Mouse (Mus musculus): ENCODE results near the gene Gm10271. TPM values are rescaled to one million over a fixed set of nuclear protein-coding genes. Genes with fewer than 3 reads are reported as not detected.

Gm10271 gene
- polyA plus RNA-seq, 2 experiments, result not detected

DNA sequence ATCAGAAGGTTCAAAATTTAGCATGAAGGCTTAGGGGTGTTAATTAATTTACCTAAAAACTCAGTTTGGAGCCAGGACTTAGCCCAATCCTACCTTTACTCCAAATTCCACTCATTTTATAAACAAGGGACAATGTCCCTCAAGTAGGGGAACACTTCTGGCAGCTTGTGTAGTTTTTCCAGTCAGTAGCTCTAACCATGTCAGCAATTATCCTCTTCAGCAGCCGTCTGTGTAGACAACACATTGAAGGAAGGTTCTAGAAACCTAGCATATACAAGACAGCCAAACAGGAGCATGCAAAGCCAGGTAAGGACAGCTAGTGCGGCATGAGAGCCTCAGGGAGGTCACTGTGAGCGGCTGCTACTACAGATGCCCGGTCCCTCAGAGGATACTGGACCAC is 7.8 kb downstream of the Gm10271 start:
- H3K27me3 ChIP-seq (ENCODE audit: control insufficient read depth, insufficient read depth, low read length), result no peaks in the 10 kb centered on the region
- no peak overlapping the region for H3K4me3 ChIP-seq (replicated peaks; ENCODE audit: low read length)
- ATAC-seq (ENCODE audit: low FRiP score, low read depth) (no peak), DNase-seq (ENCODE audit: low spot score) (no peak)
- H3K4me2 ChIP-seq (replicated peaks; ENCODE audit: low read depth, low read length, severe bottlenecking), result no peak overlapping the region
- 80% methylated on average over 4 of the region's 4 CpGs for WGBS
- no peaks in the 10 kb centered on the region for H3K36me3 ChIP-seq (ENCODE audit: control insufficient read depth, insufficient read depth, low read length)
- H3K9ac ChIP-seq (ENCODE audit: low read depth, low read length, severe bottlenecking), result no peak overlapping the region
- TF ChIP-seq POLR2A (IDR thresholded peaks at IDR 0.05; ENCODE audit: borderline replicate concordance, extremely low read depth, insufficient read depth, insufficient read length), result no peak
- H3K4me1 ChIP-seq (ENCODE audit: control insufficient read depth, insufficient read depth, low read length), result no peaks in the 10 kb centered on the region
- no peaks in the 10 kb centered on the region for H3K9me3 ChIP-seq (ENCODE audit: control insufficient read depth, low read length)
- H3K27ac ChIP-seq (replicated peaks; ENCODE audit: low read depth, low read length), result no peak overlapping the region

DNA sequence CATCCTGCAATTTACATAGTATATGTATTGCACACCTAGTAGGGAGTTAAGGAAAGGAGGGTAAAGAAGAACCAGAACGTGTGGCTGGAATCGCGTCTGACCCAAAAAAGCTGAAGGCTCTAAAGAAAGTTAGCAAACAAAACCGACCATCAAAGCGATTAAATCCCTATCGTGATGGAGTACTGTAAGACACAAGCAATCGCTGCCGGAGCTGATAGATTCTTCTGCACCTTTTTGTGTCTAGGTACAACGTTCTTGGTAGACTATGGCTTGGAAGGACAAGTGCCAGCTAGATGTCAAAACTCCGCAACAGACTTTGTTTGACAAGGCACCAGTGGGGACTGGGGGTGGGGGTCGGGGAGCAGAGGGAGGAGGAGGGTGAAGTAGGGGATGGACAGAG is 8.3 kb downstream of the Gm10271 start:
- no peaks in the 10 kb centered on the region for H3K27me3 ChIP-seq (ENCODE audit: control insufficient read depth, insufficient read depth, low read length)
- DNase-seq (ENCODE audit: low spot score) (no peak), ATAC-seq (ENCODE audit: low FRiP score, low read depth) (no peak)
- no peak for TF ChIP-seq POLR2A (IDR thresholded peaks at IDR 0.05; ENCODE audit: borderline replicate concordance, extremely low read depth, insufficient read depth, insufficient read length)
- H3K4me1 ChIP-seq (ENCODE audit: control insufficient read depth, insufficient read depth, low read length), result no peaks in the 10 kb centered on the region
- H3K9me3 ChIP-seq (ENCODE audit: control insufficient read depth, low read length), result no peaks in the 10 kb centered on the region
- H3K9ac ChIP-seq (ENCODE audit: low read depth, low read length, severe bottlenecking), result no peak overlapping the region
- no peaks in the 10 kb centered on the region for H3K36me3 ChIP-seq (ENCODE audit: control insufficient read depth, insufficient read depth, low read length)
- H3K4me2 ChIP-seq (replicated peaks; ENCODE audit: low read depth, low read length, severe bottlenecking), result no peak overlapping the region
- 80% methylated on average over 11 of the region's 11 CpGs for WGBS
- no peak overlapping the region for H3K27ac ChIP-seq (replicated peaks; ENCODE audit: low read depth, low read length)
- no peak overlapping the region for H3K4me3 ChIP-seq (replicated peaks; ENCODE audit: low read length)

DNA sequence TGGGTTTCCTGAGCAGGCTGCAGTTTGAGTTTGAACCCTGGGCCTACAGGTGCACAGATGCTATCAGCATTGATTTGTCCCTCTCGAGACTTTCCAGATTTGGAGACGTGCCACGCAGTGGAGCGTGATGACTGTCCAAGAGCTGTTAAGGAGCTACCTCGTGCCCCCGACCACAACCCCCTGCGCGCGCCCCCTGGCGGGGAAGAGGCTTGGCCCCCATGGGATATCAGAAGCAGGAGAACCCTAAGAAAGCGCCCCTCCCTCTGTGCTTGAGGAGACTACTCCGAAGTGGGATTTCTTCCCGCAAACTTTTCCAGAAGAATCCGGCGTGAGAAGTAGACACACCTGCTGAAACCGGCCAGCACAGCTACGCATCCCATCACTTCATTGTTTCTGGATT is 9.6 kb downstream of the Gm10271 start:
- H3K4me1 ChIP-seq (ENCODE audit: control insufficient read depth, insufficient read depth, low read length), result no peaks in the 10 kb centered on the region
- no peak for TF ChIP-seq POLR2A (IDR thresholded peaks at IDR 0.05; ENCODE audit: borderline replicate concordance, extremely low read depth, insufficient read depth, insufficient read length)
- no peak for ATAC-seq (ENCODE audit: low FRiP score, low read depth)
- H3K4me2 ChIP-seq (replicated peaks; ENCODE audit: low read depth, low read length, severe bottlenecking), result no peak overlapping the region
- no peak overlapping the region for H3K27ac ChIP-seq (replicated peaks; ENCODE audit: low read depth, low read length)
- 61% methylated on average over 17 of the region's 17 CpGs for WGBS
- H3K27me3 ChIP-seq (ENCODE audit: control insufficient read depth, insufficient read depth, low read length), result no peaks in the 10 kb centered on the region
- H3K4me3 ChIP-seq (replicated peaks; ENCODE audit: low read length), result no peak overlapping the region
- no peaks in the 10 kb centered on the region for H3K9me3 ChIP-seq (ENCODE audit: control insufficient read depth, low read length)
- no peak overlapping the region for H3K9ac ChIP-seq (ENCODE audit: low read depth, low read length, severe bottlenecking)
- no peaks in the 10 kb centered on the region for H3K36me3 ChIP-seq (ENCODE audit: control insufficient read depth, insufficient read depth, low read length)
- DNase-seq (ENCODE audit: low spot score), result no peak

DNA sequence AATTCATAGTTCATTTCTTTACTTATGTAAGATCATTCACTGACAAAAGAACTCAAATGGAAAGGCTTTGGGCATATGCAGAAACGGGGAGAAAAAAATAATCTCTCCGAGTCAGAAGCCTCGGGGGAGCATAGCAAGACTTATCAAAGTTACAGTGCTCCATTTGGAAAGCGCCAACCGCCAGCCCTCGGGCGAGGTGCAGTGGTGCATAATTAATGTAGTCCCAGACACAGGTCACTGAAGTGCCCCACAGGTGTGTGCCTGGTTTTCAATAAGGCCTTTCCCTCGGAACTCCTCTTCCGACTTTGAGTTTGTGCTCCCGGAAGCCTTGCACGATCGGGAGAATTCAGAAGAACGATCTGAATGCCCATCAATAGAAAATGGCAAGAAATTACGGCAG is 10.3 kb downstream of the Gm10271 start:
- no peak for DNase-seq (ENCODE audit: low spot score)
- no peak for ATAC-seq (ENCODE audit: low FRiP score, low read depth)
- WGBS, result 72% methylated on average over 14 of the region's 14 CpGs

DNA sequence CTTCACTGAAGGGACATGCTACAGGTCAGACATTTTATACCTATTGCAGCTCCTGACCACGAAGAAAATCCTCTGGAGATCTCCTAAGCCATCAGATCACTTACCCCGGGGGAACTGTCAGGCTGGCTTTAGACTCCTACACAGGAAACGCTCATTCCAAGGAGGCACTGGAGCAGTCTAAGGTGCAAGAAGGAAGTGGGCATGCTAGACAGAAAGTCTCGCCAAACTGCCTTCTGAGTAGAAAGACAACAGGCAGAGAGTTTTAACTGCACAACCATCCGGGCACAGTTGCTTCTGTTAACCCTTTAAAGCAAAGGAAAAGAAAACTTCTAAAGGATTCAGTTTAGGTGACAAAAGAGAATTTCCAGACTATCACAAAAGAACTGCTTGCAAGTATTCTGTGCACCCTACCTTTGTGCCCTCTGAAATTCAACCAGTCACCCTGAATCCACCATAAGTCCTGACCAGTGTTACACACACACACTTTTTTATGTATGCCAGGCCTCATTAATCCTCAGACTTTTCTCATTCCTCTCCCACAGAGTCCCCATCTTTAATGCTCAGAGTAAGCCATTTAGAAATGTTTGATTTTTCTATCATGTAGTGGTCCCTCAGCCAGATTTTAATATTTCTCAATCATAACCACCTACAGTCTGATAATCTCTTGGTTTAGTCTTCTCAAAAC is 14.4 kb downstream of the Gm10271 start:
- Histone ChIP-seq H3K4me2 (replicated peaks; ENCODE audit: low read depth, low read length, severe bottlenecking) (no peak overlapping the region), H3K9me3 (ENCODE audit: control insufficient read depth, low read length) (no peaks in the 10 kb centered on the region), H3K4me3 (replicated peaks; ENCODE audit: low read length) (no peak overlapping the region), H3K36me3 (ENCODE audit: control insufficient read depth, insufficient read depth, low read length) (no peaks in the 10 kb centered on the region), H3K9ac (ENCODE audit: low read depth, low read length, severe bottlenecking) (no peak overlapping the region), H3K4me1 (ENCODE audit: control insufficient read depth, insufficient read depth, low read length) (no peaks in the 10 kb centered on the region), H3K27me3 (ENCODE audit: control insufficient read depth, insufficient read depth, low read length) (no peaks in the 10 kb centered on the region), H3K27ac (replicated peaks; ENCODE audit: low read depth, low read length) (no peak overlapping the region)
- 34% methylated on average over 5 of the region's 5 CpGs for WGBS
- no peak for TF ChIP-seq POLR2A (IDR thresholded peaks at IDR 0.05; ENCODE audit: borderline replicate concordance, extremely low read depth, insufficient read depth, insufficient read length)
- no peak for DNase-seq (ENCODE audit: low spot score)
- ATAC-seq (ENCODE audit: low FRiP score, low read depth), result no peak

More for the DNA sequence above, 10.3 kb downstream of the Gm10271 start:
- H3K9me3 ChIP-seq (ENCODE audit: control insufficient read depth, low read length), result no peaks in the 10 kb centered on the region
- no peaks in the 10 kb centered on the region for H3K27me3 ChIP-seq (ENCODE audit: control insufficient read depth, insufficient read depth, low read length)
- H3K9ac ChIP-seq (ENCODE audit: low read depth, low read length, severe bottlenecking), result no peak overlapping the region
- H3K27ac ChIP-seq (replicated peaks; ENCODE audit: low read depth, low read length), result no peak overlapping the region
- no peak for TF ChIP-seq POLR2A (IDR thresholded peaks at IDR 0.05; ENCODE audit: borderline replicate concordance, extremely low read depth, insufficient read depth, insufficient read length)
- no peaks in the 10 kb centered on the region for H3K4me1 ChIP-seq (ENCODE audit: control insufficient read depth, insufficient read depth, low read length)
- no peak overlapping the region for H3K4me2 ChIP-seq (replicated peaks; ENCODE audit: low read depth, low read length, severe bottlenecking)
- H3K36me3 ChIP-seq (ENCODE audit: control insufficient read depth, insufficient read depth, low read length), result no peaks in the 10 kb centered on the region
- no peak overlapping the region for H3K4me3 ChIP-seq (replicated peaks; ENCODE audit: low read length)

All from limb, embryonic 14.5 days (tissue).